Mouse (Mus musculus): ENCODE results near the gene Als2. TPM values are rescaled to one million over a fixed set of nuclear protein-coding genes. Genes with fewer than 3 reads are reported as not detected.

The Als2 gene
- polyA plus RNA-seq, 1 experiment from 2014 or later, result 9.6 TPM

- Histone ChIP-seq H3K4me1 (replicated peaks; ENCODE audit: control insufficient read depth, insufficient read depth, low read length) (peaks cover 11% of the 10 kb centered on the region), H3K9me3 (ENCODE audit: control insufficient read depth, low read length) (no peaks in the 10 kb centered on the region), H3K36me3 (ENCODE audit: control insufficient read depth, insufficient read depth, low read length) (no peaks in the 10 kb centered on the region), H3K4me2 (ENCODE audit: low read length) (peak within 1 kb of the TSS; percentile 21; the same call in 1 of the 2 replicates), H3K4me3 (ENCODE audit: low read depth, low read length) (no peak within 1 kb of the TSS), H3K27ac (ENCODE audit: low read depth) (no peak within 1 kb of the TSS), H3K9ac (ENCODE audit: low read length) (no peak within 1 kb of the TSS), H3K27me3 (replicated peaks; ENCODE audit: control insufficient read depth, insufficient read depth, low read length) (no peaks in the 10 kb centered on the region)
- ATAC-seq (replicated peaks; ENCODE audit: low FRiP score, low TSS enrichment, low read depth) (no peak), DNase-seq (ENCODE audit: low spot score) (peak; percentile 62)
- 13% methylated on average over 13 of the region's 13 CpGs for WGBS
Observed at GRCm38 (mm10) chr1:59256751-59257231, 19.8 kb upstream of the Als2 start, which contains the start of gene Cdk15. Gene Cdk15 (plus strand): TSS chr1:59256906.

DNA sequence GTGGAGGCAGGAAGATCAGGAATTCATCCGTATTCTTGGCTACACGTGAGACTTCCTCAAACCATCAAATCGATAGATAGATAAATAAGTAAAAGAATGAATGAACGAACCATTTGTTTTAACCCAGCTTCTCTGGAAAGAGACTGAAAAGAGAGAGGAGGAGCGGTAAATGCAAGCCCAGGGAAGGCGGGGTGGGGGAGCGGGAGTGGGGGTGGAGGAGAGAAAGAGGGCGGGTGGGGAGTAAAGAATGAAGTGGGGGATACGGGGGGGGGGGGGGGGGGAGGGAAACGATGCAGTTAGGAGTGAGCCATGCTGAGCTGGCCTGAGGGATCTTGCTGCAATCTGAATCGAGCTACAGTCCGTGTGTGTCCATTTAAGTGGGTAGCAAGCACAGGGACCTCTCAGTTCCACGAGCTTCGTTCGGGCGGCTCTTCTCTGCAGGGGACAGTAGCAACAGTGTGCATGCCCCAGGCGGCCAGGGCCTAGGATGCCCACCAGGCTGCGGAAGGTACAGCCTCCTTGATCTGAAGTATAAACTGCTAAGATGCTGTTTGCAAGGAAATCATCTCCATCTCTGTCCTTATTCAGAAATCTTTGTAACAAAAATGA, 16.4 kb upstream of the Als2 start:
- WGBS, result 8% methylated on average over 15 of the region's 18 CpGs
- peak overlapping the region; percentile 53 for H3K4me2 ChIP-seq (ENCODE audit: low read length)
- no peak for ATAC-seq (replicated peaks; ENCODE audit: low FRiP score, low TSS enrichment, low read depth)
- H3K9me3 ChIP-seq (ENCODE audit: control insufficient read depth, low read length), result no peaks in the 10 kb centered on the region
- no peaks in the 10 kb centered on the region for H3K27me3 ChIP-seq (replicated peaks; ENCODE audit: control insufficient read depth, insufficient read depth, low read length)
- H3K36me3 ChIP-seq (ENCODE audit: control insufficient read depth, insufficient read depth, low read length), result no peaks in the 10 kb centered on the region
- peak overlapping the region; percentile 11; the same call in 1 of the 2 replicates for H3K4me3 ChIP-seq (ENCODE audit: low read depth, low read length)
- H3K9ac ChIP-seq (ENCODE audit: low read length), result no peak overlapping the region
- H3K4me1 ChIP-seq (replicated peaks; ENCODE audit: control insufficient read depth, insufficient read depth, low read length), result peaks cover 11% of the 10 kb centered on the region
- no peak for DNase-seq (ENCODE audit: low spot score)
- H3K27ac ChIP-seq (ENCODE audit: low read depth), result no peak overlapping the region

GRCm38 (mm10) chr1:59252762-59253161, 15.7 kb upstream of the Als2 start:
- Histone ChIP-seq H3K27ac (ENCODE audit: low read depth) (no peak overlapping the region), H3K4me3 (ENCODE audit: low read depth, low read length) (peak overlapping the region; percentile 11; the same call in 1 of the 2 replicates), H3K36me3 (ENCODE audit: control insufficient read depth, insufficient read depth, low read length) (no peaks in the 10 kb centered on the region), H3K9me3 (ENCODE audit: control insufficient read depth, low read length) (no peaks in the 10 kb centered on the region), H3K4me1 (replicated peaks; ENCODE audit: control insufficient read depth, insufficient read depth, low read length) (peaks cover 11% of the 10 kb centered on the region), H3K27me3 (replicated peaks; ENCODE audit: control insufficient read depth, insufficient read depth, low read length) (no peaks in the 10 kb centered on the region), H3K4me2 (ENCODE audit: low read length) (peak overlapping the region; percentile 53), H3K9ac (ENCODE audit: low read length) (no peak overlapping the region)
- DNase-seq (ENCODE audit: low spot score) (peak; percentile 71), ATAC-seq (replicated peaks; ENCODE audit: low FRiP score, low TSS enrichment, low read depth) (no peak)
- WGBS, result 8% methylated on average over 7 of the region's 7 CpGs

- no peaks in the 10 kb centered on the region for H3K4me1 ChIP-seq (replicated peaks; ENCODE audit: control insufficient read depth, insufficient read depth, low read length)
Observed at GRCm38 (mm10) chr1:59247602-59248001, 10.6 kb upstream of the Als2 start.

DNA sequence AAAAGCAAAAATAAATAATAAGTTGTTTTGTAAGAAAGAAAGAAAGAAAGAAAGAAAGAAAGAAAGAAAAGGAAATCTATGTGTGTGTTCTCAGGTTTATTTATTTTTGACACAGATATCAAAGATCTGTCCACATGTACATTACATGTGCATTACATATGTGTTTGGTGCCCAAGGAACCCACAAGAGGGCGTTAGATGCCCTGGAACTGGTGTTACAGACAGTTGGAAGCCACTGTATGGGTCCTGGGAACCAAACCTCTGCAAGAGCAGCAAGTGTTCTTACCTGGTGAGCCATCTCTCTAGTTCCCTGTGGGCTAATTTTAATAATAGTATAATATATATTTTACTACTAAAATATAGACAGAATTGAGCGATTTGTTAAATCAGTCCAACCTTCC, 6.7 kb upstream of the Als2 start:
- Histone ChIP-seq H3K27me3 (replicated peaks; ENCODE audit: control insufficient read depth, insufficient read depth, low read length) (no peaks in the 10 kb centered on the region), H3K9me3 (ENCODE audit: control insufficient read depth, low read length) (no peaks in the 10 kb centered on the region), H3K4me2 (ENCODE audit: low read length) (no peak overlapping the region), H3K9ac (ENCODE audit: low read length) (no peak overlapping the region), H3K27ac (ENCODE audit: low read depth) (no peak overlapping the region), H3K4me3 (ENCODE audit: low read depth, low read length) (no peak overlapping the region), H3K36me3 (ENCODE audit: control insufficient read depth, insufficient read depth, low read length) (no peaks in the 10 kb centered on the region), H3K4me1 (replicated peaks; ENCODE audit: control insufficient read depth, insufficient read depth, low read length) (no peaks in the 10 kb centered on the region)
- no peak for DNase-seq (ENCODE audit: low spot score)
- ATAC-seq (replicated peaks; ENCODE audit: low FRiP score, low TSS enrichment, low read depth), result no peak
- WGBS, result 67% methylated on average over 2 of the region's 2 CpGs

More at GRCm38 (mm10) chr1:59247602-59248001, 10.6 kb upstream of the Als2 start:
- Histone ChIP-seq H3K27ac (ENCODE audit: low read depth) (no peak overlapping the region), H3K4me2 (ENCODE audit: low read length) (no peak overlapping the region), H3K4me3 (ENCODE audit: low read depth, low read length) (no peak overlapping the region), H3K36me3 (ENCODE audit: control insufficient read depth, insufficient read depth, low read length) (no peaks in the 10 kb centered on the region), H3K9ac (ENCODE audit: low read length) (no peak overlapping the region), H3K9me3 (ENCODE audit: control insufficient read depth, low read length) (no peaks in the 10 kb centered on the region), H3K27me3 (replicated peaks; ENCODE audit: control insufficient read depth, insufficient read depth, low read length) (no peaks in the 10 kb centered on the region)
- no peak for ATAC-seq (replicated peaks; ENCODE audit: low FRiP score, low TSS enrichment, low read depth)
- peak; percentile 69 for DNase-seq (ENCODE audit: low spot score)
- WGBS, result 5% methylated on average over 9 of the region's 9 CpGs

DNA sequence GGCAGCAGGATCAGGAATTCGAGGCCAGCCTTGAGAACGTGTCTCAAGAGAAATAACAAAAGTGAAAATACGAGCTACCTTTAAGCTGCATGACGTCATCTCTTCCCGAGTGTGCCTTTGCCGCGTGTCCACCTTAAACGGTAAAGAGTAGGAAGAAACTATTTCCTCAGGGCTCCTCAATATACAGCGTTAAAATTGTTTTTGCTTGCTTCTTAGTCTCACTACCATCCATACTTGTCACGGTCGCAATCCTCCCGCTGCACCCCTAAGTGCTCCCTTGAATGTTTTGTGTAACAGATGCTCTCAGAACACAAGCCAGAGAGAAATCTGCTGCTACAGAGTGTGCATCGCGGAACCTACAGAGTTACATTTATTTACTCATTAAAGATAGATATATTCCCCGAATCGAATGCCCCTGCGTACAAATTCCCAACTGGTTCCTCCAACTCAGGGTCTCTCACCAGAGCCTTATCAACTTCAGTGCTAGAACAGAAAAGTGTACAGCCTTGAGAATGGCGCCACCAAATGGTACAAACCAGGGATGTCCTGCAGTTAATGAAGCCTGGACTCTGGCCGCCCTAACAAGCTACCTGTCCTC, 682 bp upstream of the Als2 start:
- peak overlapping the region; percentile 76 for H3K9ac ChIP-seq (ENCODE audit: low read length)
- peak; percentile 79 for DNase-seq (ENCODE audit: low spot score)
- H3K9me3 ChIP-seq (ENCODE audit: control insufficient read depth, low read length), result no peaks in the 10 kb centered on the region
- H3K4me2 ChIP-seq (ENCODE audit: low read length), result peak overlapping the region; percentile 50
- no peaks in the 10 kb centered on the region for H3K36me3 ChIP-seq (ENCODE audit: control insufficient read depth, insufficient read depth, low read length)
- H3K27me3 ChIP-seq (replicated peaks; ENCODE audit: control insufficient read depth, insufficient read depth, low read length), result no peaks in the 10 kb centered on the region
- H3K4me1 ChIP-seq (replicated peaks; ENCODE audit: control insufficient read depth, insufficient read depth, low read length), result 0 out of 2 replicates have a peak, but pooled peaks cover 3% of the 10 kb centered on the region
- H3K4me3 ChIP-seq (ENCODE audit: low read depth, low read length), result peak overlapping the region; percentile 83
- WGBS, result under 1% methylated on average over 19 of the region's 19 CpGs
- peak; percentile 45 for ATAC-seq (replicated peaks; ENCODE audit: low FRiP score, low TSS enrichment, low read depth)
- peak overlapping the region; percentile 29; the same call in 1 of the 2 replicates for H3K27ac ChIP-seq (ENCODE audit: low read depth)

- WGBS, result 33% methylated on average over 4 of the region's 4 CpGs
- ATAC-seq (replicated peaks; ENCODE audit: low FRiP score, low TSS enrichment, low read depth), result no peak
Observed at GRCm38 (mm10) chr1:59229187-59229586, 7.8 kb downstream of the Als2 start.

DNA sequence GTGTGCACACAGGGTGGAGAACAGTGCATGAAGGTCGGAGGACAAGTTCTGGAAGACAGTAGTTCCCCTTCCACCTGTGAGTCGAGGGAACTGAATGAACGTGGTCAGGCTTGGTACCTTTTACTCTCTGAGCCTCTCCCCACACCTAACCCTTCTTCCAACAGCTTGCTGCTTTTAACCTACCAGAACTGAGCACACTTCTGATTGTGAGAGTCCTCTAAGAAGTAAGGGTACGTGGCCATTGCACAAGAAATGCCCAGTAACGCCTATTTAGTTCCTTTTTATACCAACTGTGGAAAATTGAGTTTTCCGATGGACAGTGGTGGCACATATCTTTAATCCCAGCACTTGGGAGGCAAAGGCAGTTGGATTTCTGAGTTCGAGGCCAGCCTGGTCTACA, 8.5 kb downstream of the Als2 start:
- no peak overlapping the region for H3K27ac ChIP-seq (ENCODE audit: low read depth)
- no peak overlapping the region for H3K9ac ChIP-seq (ENCODE audit: low read length)
- H3K27me3 ChIP-seq (replicated peaks; ENCODE audit: control insufficient read depth, insufficient read depth, low read length), result no peaks in the 10 kb centered on the region
- no peaks in the 10 kb centered on the region for H3K36me3 ChIP-seq (ENCODE audit: control insufficient read depth, insufficient read depth, low read length)
- H3K4me2 ChIP-seq (ENCODE audit: low read length), result no peak overlapping the region
- no peak for ATAC-seq (replicated peaks; ENCODE audit: low FRiP score, low TSS enrichment, low read depth)
- no peaks in the 10 kb centered on the region for H3K9me3 ChIP-seq (ENCODE audit: control insufficient read depth, low read length)
- H3K4me3 ChIP-seq (ENCODE audit: low read depth, low read length), result no peak overlapping the region
- 0 out of 2 replicates have a peak, but pooled peaks cover 3% of the 10 kb centered on the region for H3K4me1 ChIP-seq (replicated peaks; ENCODE audit: control insufficient read depth, insufficient read depth, low read length)
- DNase-seq (ENCODE audit: low spot score), result no peak
- WGBS, result 76% methylated on average over 7 of the region's 7 CpGs

More at GRCm38 (mm10) chr1:59229187-59229586, 7.8 kb downstream of the Als2 start:
- no peak overlapping the region for H3K9ac ChIP-seq (ENCODE audit: low read length)
- no peak overlapping the region for H3K27ac ChIP-seq (ENCODE audit: low read depth)
- no peaks in the 10 kb centered on the region for H3K9me3 ChIP-seq (ENCODE audit: control insufficient read depth, low read length)
- no peaks in the 10 kb centered on the region for H3K27me3 ChIP-seq (replicated peaks; ENCODE audit: control insufficient read depth, insufficient read depth, low read length)
- no peak overlapping the region for H3K4me3 ChIP-seq (ENCODE audit: low read depth, low read length)
- DNase-seq (ENCODE audit: low spot score), result no peak
- H3K4me2 ChIP-seq (ENCODE audit: low read length), result no peak overlapping the region
- H3K36me3 ChIP-seq (ENCODE audit: control insufficient read depth, insufficient read depth, low read length), result no peaks in the 10 kb centered on the region
- 0 out of 2 replicates have a peak, but pooled peaks cover 3% of the 10 kb centered on the region for H3K4me1 ChIP-seq (replicated peaks; ENCODE audit: control insufficient read depth, insufficient read depth, low read length)
